Mouse (Mus musculus) cerebellum, postnatal 14 days (tissue): ENCODE measurements around the gene Gm30191.
"Not testable (repeated sequence)": the region's sequence is repeated elsewhere in the genome, so short reads cannot be mapped to it uniquely, and the experiment has no call there.

ENCODE experiments used
- DNase-seq, 2 experiments: peaks; one replicate each; pipeline ENCODE4 v3.0.0; 2021; ENCODE audit warnings: mixed read lengths in 2 of 2

Gene Gm30191

GRCm38 (mm10) chr4:134287575-134288025 lies 40.9 kb downstream of the Gm30191 start, which contains the start of gene Pdik1l:
Pdik1l (minus strand) TSS chr4:134287895.
- peak; percentile 82 to 87 for DNase-seq

GRCm38 (mm10) chr4:134288397-134289256 lies 41.9 kb downstream of the Gm30191 start:
- peak in 1 of 2 experiments; percentile 9 for DNase-seq

- peak; percentile 86 to 90 for DNase-seq
Observed at GRCm38 (mm10) chr4:134292067-134292466, 45.3 kb downstream of the Gm30191 start.

- DNase-seq: peak; percentile 69 to 72
Observed at GRCm38 (mm10) chr4:134293061-134293691, 46.4 kb downstream of the Gm30191 start.

- no peak for DNase-seq
Observed at GRCm38 (mm10) chr4:134293692-134294163, 47.0 kb downstream of the Gm30191 start.

- not testable (repeated sequence) for DNase-seq
Observed at GRCm38 (mm10) chr4:134296096-134296495, 49.4 kb downstream of the Gm30191 start.

- no peak for DNase-seq
Observed at GRCm38 (mm10) chr4:134296523-134296922, 49.8 kb downstream of the Gm30191 start.

- DNase-seq: no peak
Observed at GRCm38 (mm10) chr4:134297369-134297768, 50.6 kb downstream of the Gm30191 start.

GRCm38 (mm10) chr4:134298626-134299497 lies 52.1 kb downstream of the Gm30191 start:
- DNase-seq: no peak

- no peak for DNase-seq
Observed at GRCm38 (mm10) chr4:134299498-134299810, 52.7 kb downstream of the Gm30191 start.
